Mouse (Mus musculus) myocyte (in vitro differentiated cells): ENCODE measurements around the gene Pih1d2. TPM values are rescaled to one million over a fixed set of nuclear protein-coding genes. Genes with fewer than 3 reads are reported as not detected.

Experiments used
- H3K27me3 ChIP-seq: one replicate; pipeline ENCODE4 v1.6.1; 2011; ENCODE audit not compliant: control insufficient read depth, insufficient read depth, insufficient read length
- H3K36me3 ChIP-seq: one replicate; pipeline ENCODE4 v1.6.1; 2011; ENCODE audit not compliant: control insufficient read depth, insufficient read depth
- H3K4me2 ChIP-seq: one replicate; pipeline ENCODE4 v1.6.1; 2011; ENCODE audit warnings: low read depth, control low read depth
- H3K4me3 ChIP-seq: one replicate; pipeline ENCODE4 v1.5.1; 2011; ENCODE audit warnings: mild to moderate bottlenecking, control low read depth, moderate library complexity
- H3K79me2 ChIP-seq: one replicate; pipeline ENCODE4 v1.6.1; 2011; ENCODE audit not compliant: control insufficient read depth, insufficient read depth
- H3ac ChIP-seq: one replicate; pipeline ENCODE4 v1.6.1; 2011; ENCODE audit not compliant: control insufficient read depth, insufficient read length
- CEBPB ChIP-seq: IDR thresholded peaks from 2 replicates; pipeline ENCODE4 v1.6.1; 2011; ENCODE audit warnings: mild to moderate bottlenecking, moderate library complexity; ENCODE audit not compliant: poor library complexity, insufficient read depth, severe bottlenecking
- E2F4 ChIP-seq: IDR thresholded peaks from one replicate; pipeline ENCODE4 v1.6.1; 2011; ENCODE audit warnings: mild to moderate bottlenecking, control low read depth, moderate library complexity; ENCODE audit not compliant: insufficient read depth
- MAX ChIP-seq: IDR thresholded peaks from one replicate; pipeline ENCODE4 v1.6.1; 2011; ENCODE audit warnings: low read depth, mild to moderate bottlenecking, control low read depth
- MYOD1 ChIP-seq, 3 experiments: IDR thresholded peaks; one replicate each; pipeline ENCODE4 v1.6.1; 2011; ENCODE audit warnings: control low read depth in 2 of 3, low read depth in 2 of 3, mild to moderate bottlenecking in 2 of 3, moderate library complexity in 1 of 3; ENCODE audit not compliant: insufficient read length in 2 of 3, control insufficient read depth in 1 of 3
- MYOG ChIP-seq, 3 experiments: IDR thresholded peaks; one replicate each; pipeline ENCODE4 v1.6.1; 2011; ENCODE audit warnings: control low read depth in 2 of 3, low read depth in 2 of 3, mild to moderate bottlenecking in 2 of 3; ENCODE audit not compliant: insufficient read length in 2 of 3, control insufficient read depth in 1 of 3, insufficient read depth in 1 of 3
- POLR2A ChIP-seq: IDR thresholded peaks from one replicate; pipeline ENCODE4 v1.6.1; 2011; ENCODE audit warnings: low read depth, mild to moderate bottlenecking, control low read depth, moderate library complexity; ENCODE audit not compliant: insufficient read length
- POLR2AphosphoS2 ChIP-seq: IDR thresholded peaks from one replicate; pipeline ENCODE4 v1.6.1; 2011; ENCODE audit warnings: low read depth, control low read depth; ENCODE audit not compliant: insufficient read length
- REST ChIP-seq: IDR thresholded peaks from one replicate; pipeline ENCODE4 v1.6.1; 2011; ENCODE audit warnings: mild to moderate bottlenecking, control low read depth, moderate library complexity; ENCODE audit not compliant: insufficient read depth, insufficient read length
- SRF ChIP-seq: IDR thresholded peaks from one replicate; pipeline ENCODE4 v1.6.1; 2011; ENCODE audit warnings: low read depth; ENCODE audit not compliant: control insufficient read depth, insufficient read length
- TCF12 ChIP-seq: IDR thresholded peaks from one replicate; pipeline ENCODE4 v1.6.1; 2011; ENCODE audit warnings: mild to moderate bottlenecking, control low read depth; ENCODE audit not compliant: poor library complexity, insufficient read depth, severe bottlenecking
- TCF3 ChIP-seq: IDR thresholded peaks from one replicate; pipeline ENCODE4 v1.6.1; 2011; ENCODE audit warnings: low read depth, control low read depth; ENCODE audit not compliant: insufficient read length
- USF1 ChIP-seq: IDR thresholded peaks from one replicate; pipeline ENCODE4 v1.6.1; 2011; ENCODE audit warnings: low read depth, mild to moderate bottlenecking, control low read depth, moderate library complexity
- polyA plus RNA-seq: library from polyadenylated mRNA; unstranded; fragments of >200 nt; fragmentation: generic; extraction: Trizol; gene quantifications from one replicate; pipeline ENCODE4 v1.2.1, GENCODE M21; 2012; ENCODE audit warnings: missing spikeins

Pih1d2 gene
- 2.2 TPM for polyA plus RNA-seq

DNA sequence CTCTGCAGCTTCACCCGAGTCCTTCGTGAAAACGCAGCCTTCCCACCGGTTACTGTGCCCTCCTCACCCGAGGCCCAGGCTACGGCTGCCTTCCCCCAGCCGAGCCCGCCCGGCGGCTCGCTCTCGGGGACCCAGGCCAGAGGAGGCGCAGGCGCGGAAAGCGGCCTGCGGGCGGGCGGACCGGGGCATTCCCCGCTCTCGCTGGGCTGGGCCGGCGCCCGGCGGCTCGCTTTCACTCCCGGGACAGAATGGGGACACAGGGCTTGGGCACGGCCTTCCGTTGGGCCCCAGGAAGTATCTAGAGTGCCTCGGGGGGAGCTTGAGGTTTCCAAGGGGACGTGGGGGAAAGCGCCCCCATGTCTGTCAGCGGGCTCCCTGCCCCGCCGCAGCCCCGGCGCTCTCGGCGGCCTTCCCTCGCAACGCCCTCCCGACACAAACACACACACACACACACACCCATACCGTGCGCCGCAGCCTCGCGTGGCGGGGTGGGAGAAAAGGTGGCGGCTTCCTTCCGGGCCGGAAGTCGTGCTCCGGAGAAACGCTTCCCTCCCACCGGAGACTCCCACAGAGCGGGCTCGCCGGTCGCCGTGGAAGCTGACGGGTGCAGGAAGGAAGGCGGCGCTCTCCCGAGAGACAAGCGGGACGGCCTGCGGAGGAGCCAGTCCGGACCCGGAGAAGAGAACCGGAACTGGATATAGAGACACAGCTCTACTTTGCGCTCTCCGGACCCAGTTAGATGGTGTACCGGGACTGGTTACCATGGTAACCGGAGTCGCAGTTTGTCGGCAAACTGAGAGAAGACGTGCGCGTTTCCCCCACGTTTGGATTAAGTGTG is at the start of gene Pih1d2, which contains the start of gene Nkapd1:
Pih1d2 (plus strand) TSS at position 556 of the 838 bp plus-strand sequence.
Nkapd1 (minus strand) TSS at position 699 of the 838 bp plus-strand sequence.
- Histone ChIP-seq H3K27me3 (no peaks in the 10 kb centered on the region), H3K4me2 (peak within 1 kb of the TSS; percentile 95), H3K79me2 (peaks cover 33% of the 10 kb centered on the region), H3ac (peak within 1 kb of the TSS; percentile 83), H3K4me3 (peak within 1 kb of the TSS; percentile 78), H3K36me3 (peaks cover 23% of the 10 kb centered on the region)
- no peak for TF ChIP-seq REST
- TF ChIP-seq CEBPB, result no peak
- TF ChIP-seq MYOD1 (IDR thresholded peaks at IDR 0.05; ENCODE audit: control insufficient read depth in 1 of 3, insufficient read length in 2 of 3, low read depth in 2 of 3), result peak in 1 of 3 experiments; percentile 21
- no peak for TF ChIP-seq TCF3
- TF ChIP-seq MYOG (IDR thresholded peaks at IDR 0.05; ENCODE audit: control insufficient read depth in 1 of 3, insufficient read depth in 1 of 3, insufficient read length in 2 of 3, low read depth in 2 of 3), result peak in 1 of 3 experiments; percentile 26
- no peak for TF ChIP-seq MAX
- peak; percentile 77 for TF ChIP-seq POLR2AphosphoS2
- peak; percentile 72 for TF ChIP-seq POLR2A
- TF ChIP-seq USF1, result no peak
- TF ChIP-seq TCF12, result no peak
- no peak for TF ChIP-seq E2F4
- TF ChIP-seq SRF, result no peak

DNA sequence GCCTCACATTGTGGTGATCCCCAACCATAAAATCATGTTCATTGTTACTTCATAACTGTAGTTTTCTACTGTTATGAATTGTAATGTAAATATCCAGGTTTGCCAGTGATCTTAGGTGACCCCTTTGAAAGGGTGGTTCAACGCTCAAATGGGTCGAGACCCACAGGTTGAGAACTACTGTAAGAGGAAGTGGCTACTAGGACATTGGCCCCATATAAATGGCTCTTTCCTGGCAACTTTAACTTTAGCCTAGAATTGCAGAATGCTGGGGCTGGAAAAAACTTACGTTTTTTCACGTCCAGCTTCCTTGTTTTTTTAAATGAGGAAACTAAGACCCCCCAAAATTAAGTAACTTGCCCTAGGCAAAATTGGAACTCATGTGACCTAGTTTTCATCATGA is 49.7 kb upstream of the Pih1d2 start:
- Histone ChIP-seq H3K27me3 (no peaks in the 10 kb centered on the region), H3K4me2 (no peak overlapping the region), H3K79me2 (no peaks in the 10 kb centered on the region), H3ac (no peak overlapping the region), H3K4me3 (no peak overlapping the region), H3K36me3 (no peaks in the 10 kb centered on the region)
- TF ChIP-seq TCF12 (no peak), SRF (no peak), MAX (no peak), TCF3 (no peak), MYOG (IDR thresholded peaks at IDR 0.05; ENCODE audit: control insufficient read depth in 1 of 3, insufficient read depth in 1 of 3, insufficient read length in 2 of 3, low read depth in 2 of 3) (no peak), MYOD1 (IDR thresholded peaks at IDR 0.05; ENCODE audit: control insufficient read depth in 1 of 3, insufficient read length in 2 of 3, low read depth in 2 of 3) (no peak), E2F4 (no peak), REST (no peak), POLR2A (no peak), POLR2AphosphoS2 (no peak), CEBPB (no peak)

DNA sequence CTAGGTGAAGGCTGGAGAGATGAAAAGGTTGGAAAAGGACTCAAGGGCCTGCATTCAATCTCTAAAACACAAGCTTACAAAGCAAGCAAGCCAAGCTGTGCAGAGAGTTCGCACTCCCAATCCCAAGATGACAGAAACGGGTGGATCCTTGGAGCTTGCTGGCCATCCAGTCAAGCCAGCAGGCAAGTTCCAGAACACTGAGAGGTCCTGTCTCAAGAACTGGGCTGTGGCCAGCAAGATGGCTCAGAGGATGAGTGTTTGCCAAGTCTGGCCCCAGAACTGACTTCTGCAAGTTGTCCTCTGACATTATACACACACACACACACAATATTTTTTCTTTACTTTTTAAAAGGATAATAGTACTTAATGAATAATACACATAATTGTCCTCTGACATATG is 49.2 kb upstream of the Pih1d2 start:
- no peaks in the 10 kb centered on the region for H3K27me3 ChIP-seq
- TF ChIP-seq MAX, result no peak
- no peak for TF ChIP-seq TCF12
- TF ChIP-seq REST, result no peak
- no peak for TF ChIP-seq MYOD1 (IDR thresholded peaks at IDR 0.05; ENCODE audit: control insufficient read depth in 1 of 3, insufficient read length in 2 of 3, low read depth in 2 of 3)
- TF ChIP-seq CEBPB, result no peak
- no peak overlapping the region for H3K4me2 ChIP-seq

DNA sequence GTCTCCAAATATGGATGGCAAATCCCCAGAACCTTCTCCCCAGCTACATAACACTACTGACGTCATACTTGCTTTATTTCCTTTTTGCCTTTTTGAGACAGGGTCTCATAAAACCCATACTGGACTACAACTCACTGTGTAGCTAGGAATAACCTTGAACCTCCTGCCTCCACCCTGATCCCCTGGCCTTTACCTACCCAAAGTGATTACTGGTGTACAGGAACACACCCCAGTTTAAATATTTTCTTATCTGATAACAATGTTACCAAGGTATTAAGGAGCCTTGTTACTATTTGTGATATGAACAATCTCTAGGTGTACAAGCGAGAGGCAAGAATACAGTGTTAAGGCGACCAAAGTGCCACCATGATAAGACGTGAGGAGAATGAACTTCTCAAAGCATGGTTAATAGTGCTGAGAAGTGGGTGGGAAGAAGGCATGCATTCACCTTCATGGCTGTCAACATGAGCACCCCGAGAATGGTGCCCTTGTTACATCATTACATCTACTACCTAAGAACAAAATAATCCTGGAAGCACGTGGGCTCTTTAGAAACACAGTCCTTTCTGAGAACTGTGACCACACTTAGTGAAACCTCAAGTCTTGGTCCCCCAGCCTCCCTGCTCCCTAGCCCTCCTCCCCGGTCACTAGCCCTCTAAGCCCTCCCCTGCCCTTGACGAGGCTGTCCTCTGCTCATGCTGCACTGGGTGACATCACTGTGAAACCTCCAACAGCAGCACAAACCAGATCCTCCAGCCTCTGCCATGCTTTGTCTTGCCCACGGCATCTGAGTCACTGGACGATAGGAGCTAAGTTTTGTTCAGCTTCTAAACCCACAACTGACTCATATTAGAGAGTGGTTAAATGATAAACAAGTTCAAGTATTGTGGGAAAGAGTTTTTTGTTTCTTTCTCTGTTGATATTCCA is 47.3 kb upstream of the Pih1d2 start:
- TF ChIP-seq MYOG (IDR thresholded peaks at IDR 0.05; ENCODE audit: control insufficient read depth in 1 of 3, insufficient read depth in 1 of 3, insufficient read length in 2 of 3, low read depth in 2 of 3) (no peak), REST (no peak), TCF12 (no peak), E2F4 (no peak), USF1 (no peak), POLR2A (no peak), MYOD1 (IDR thresholded peaks at IDR 0.05; ENCODE audit: control insufficient read depth in 1 of 3, insufficient read length in 2 of 3, low read depth in 2 of 3) (no peak), MAX (no peak), SRF (no peak), TCF3 (no peak), POLR2AphosphoS2 (no peak), CEBPB (no peak)
- H3K79me2 ChIP-seq, result no peaks in the 10 kb centered on the region
- H3K36me3 ChIP-seq, result no peaks in the 10 kb centered on the region
- no peak overlapping the region for H3ac ChIP-seq
- H3K27me3 ChIP-seq, result no peaks in the 10 kb centered on the region
- peak overlapping the region; percentile 51 for H3K4me2 ChIP-seq
- H3K4me3 ChIP-seq, result no peak overlapping the region

More for the DNA sequence above, 49.2 kb upstream of the Pih1d2 start:
- Histone ChIP-seq H3K4me3 (no peak overlapping the region), H3K79me2 (no peaks in the 10 kb centered on the region), H3ac (no peak overlapping the region), H3K36me3 (no peaks in the 10 kb centered on the region)
